Mouse (Mus musculus) cerebellum, adult 11-12 months (tissue): Measurements from ENCODE around the gene Timm9.
"Not testable (repeated sequence)": the region's sequence is repeated elsewhere in the genome, so short reads cannot be mapped to it uniquely, and the experiment has no call there.

Experiments used
- DNase-seq: peaks from one replicate; pipeline ENCODE4 v3.0.0; 2022

Timm9 gene

GRCm38 (mm10) chr12:71104275-71104674 is 32.2 kb downstream of the Timm9 start:
- DNase-seq = not testable (repeated sequence)

- no peak for DNase-seq
Observed at GRCm38 (mm10) chr12:71086331-71086730, 50.2 kb downstream of the Timm9 start.
